Mouse (Mus musculus): ENCODE measurements around the gene Zfp692.

DNA sequence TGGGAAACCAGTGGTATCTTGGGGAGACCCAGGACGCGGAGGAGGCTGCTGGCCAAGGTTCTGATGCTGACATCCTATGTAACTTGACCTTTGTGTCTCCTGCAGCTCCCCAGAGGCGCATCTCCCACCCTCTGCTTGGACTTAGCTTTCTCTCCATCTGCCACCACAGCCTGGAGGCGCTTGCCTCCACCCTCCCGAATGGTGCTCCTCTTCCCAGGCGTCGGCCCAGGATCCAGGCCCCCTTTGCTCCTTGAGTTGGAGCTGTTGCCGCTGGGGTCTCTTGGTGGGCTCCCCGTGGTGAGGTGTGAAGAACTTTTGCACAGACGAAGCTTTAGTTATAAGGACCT lies 24.3 kb downstream of the Zfp692 start:
- TF ChIP-seq GATA1 (IDR thresholded peaks at IDR 0.05; ENCODE audit: borderline replicate concordance, low read length) (no peak), CTCF (IDR thresholded peaks at IDR 0.05; ENCODE audit: low read depth, low read length) (no peak), POLR2AphosphoS5 (IDR thresholded peaks at IDR 0.05; ENCODE audit: insufficient replicate concordance, low read depth, low read length) (no peak), TAL1 (conservative IDR thresholded peaks at IDR 0.05; ENCODE audit: low read depth, low read length) (no peak), GATA2 (IDR thresholded peaks at IDR 0.05; ENCODE audit: borderline replicate concordance, low read depth, low read length) (no peak)

Measured in G1E (cell line).